Mouse (Mus musculus) left cerebral cortex, postnatal 25 days (tissue): ENCODE results near the gene Samd4b. TPM values are rescaled to one million over a fixed set of nuclear protein-coding genes. Genes with fewer than 3 reads are reported as not detected.

Experiments
- DNase-seq, 2 experiments: peaks; one replicate each; pipeline ENCODE4 v3.0.0; 2022; ENCODE audit warnings: low spot score in 2 of 2, mixed read lengths in 1 of 2
- intact Hi-C: fragments of 180-260 bp; cut with DNase I; formaldehyde crosslinking; loops from one replicate; pipeline ENCODE4 v1.15.1; 2025
- total RNA-seq, 2 experiments: library from RNA; stranded (reverse); gene quantifications; 2 replicates each; pipeline ENCODE4 v1.2.3; 2021

The Samd4b gene
- total RNA-seq, 2 experiments from 2014 or later: 65.2 to 68.7 TPM

GRCm38 (mm10) chr7:28373891-28374495 lies 224.0 kb downstream of the Samd4b start:
- no peak for DNase-seq
- intact Hi-C loops: loop anchor here (1.0 to 2.0 kb wide), 2 partner anchors 12 to 23 kb away; partner anchors contain the start of gene Rps16

GRCm38 (mm10) chr7:28373131-28373581 lies 224.8 kb downstream of the Samd4b start:
- intact Hi-C loops: loop anchor here (1.0 to 2.0 kb wide), 2 partner anchors 13 to 22 kb away; partner anchors contain the start of gene Rps16
- DNase-seq: peak; percentile 67 to 87

GRCm38 (mm10) chr7:28372251-28373108 lies 225.5 kb downstream of the Samd4b start, which contains the start of gene Plekhg2:
Gene Plekhg2 (minus strand): TSS chr7:28372599.
- intact Hi-C loops: loop anchor here (1.0 to 2.0 kb wide), 2 partner anchors 14 to 22 kb away; partner anchors contain the start of gene Rps16
- peak; percentile 95 to 98 for DNase-seq

- DNase-seq: no peak
- intact Hi-C loops: no loop called here
These were observed 226.4 kb downstream of the Samd4b start for GRCm38 (mm10) chr7:28371514-28371989.

- DNase-seq: no peak
- intact Hi-C loops: no loop called here
These were observed 226.9 kb downstream of the Samd4b start for GRCm38 (mm10) chr7:28370977-28371513.

- DNase-seq: no peak
- intact Hi-C loops: no loop called here
These were observed 227.9 kb downstream of the Samd4b start for GRCm38 (mm10) chr7:28370051-28370450.

- no peak for DNase-seq
- intact Hi-C loops: no loop called here
These were observed 229.5 kb downstream of the Samd4b start for GRCm38 (mm10) chr7:28368276-28368920.

- DNase-seq: no peak
- intact Hi-C loops: no loop called here
These were observed 230.2 kb downstream of the Samd4b start for GRCm38 (mm10) chr7:28367663-28368275.

GRCm38 (mm10) chr7:28362441-28363060 lies 235.4 kb downstream of the Samd4b start:
- DNase-seq: no peak
- intact Hi-C loops: no loop called here

- no peak for DNase-seq
- intact Hi-C loops: no loop called here
These were observed 236.2 kb downstream of the Samd4b start for GRCm38 (mm10) chr7:28361647-28362341.

GRCm38 (mm10) chr7:28360291-28360690 lies 237.7 kb downstream of the Samd4b start:
- DNase-seq: no peak
- intact Hi-C loops: no loop called here

GRCm38 (mm10) chr7:28359854-28360253 lies 238.1 kb downstream of the Samd4b start:
- DNase-seq: no peak
- intact Hi-C loops: no loop called here

- DNase-seq: no peak
- intact Hi-C loops: no loop called here
These were observed 239.5 kb downstream of the Samd4b start for GRCm38 (mm10) chr7:28358431-28358830.

GRCm38 (mm10) chr7:28357984-28358383 lies 240.0 kb downstream of the Samd4b start:
- no peak for DNase-seq
- intact Hi-C loops: no loop called here

- intact Hi-C loops: no loop called here
- no peak for DNase-seq
These were observed 241.0 kb downstream of the Samd4b start for GRCm38 (mm10) chr7:28356981-28357380.

GRCm38 (mm10) chr7:28355221-28355620 lies 242.7 kb downstream of the Samd4b start:
- DNase-seq: no peak

GRCm38 (mm10) chr7:28354596-28354995 lies 243.3 kb downstream of the Samd4b start:
- DNase-seq: no peak
- intact Hi-C loops: no loop called here

More at GRCm38 (mm10) chr7:28355221-28355620, 242.7 kb downstream of the Samd4b start:
- intact Hi-C loops: no loop called here

- DNase-seq: no peak
- intact Hi-C loops: no loop called here
These were observed 243.8 kb downstream of the Samd4b start for GRCm38 (mm10) chr7:28354113-28354581.
